Mouse (Mus musculus) heart, adult 2 months (tissue): ENCODE results near the gene Ttll8. TPM values are rescaled to one million over a fixed set of nuclear protein-coding genes. Genes with fewer than 3 reads are reported as not detected.

ENCODE experiments used
- DNase-seq, 2 experiments: peaks; one replicate each; pipeline ENCODE4 v3.0.0; 2021
- H3K27ac ChIP-seq: fragments of 200-600 bp; 2 replicates; pipeline ENCODE4 v1.8.1; 2022
- H3K27me3 ChIP-seq: fragments of 200-500 bp; 2 replicates; pipeline ENCODE4 v1.6.1; 2012; ENCODE audit warnings: mild to moderate bottlenecking, low read length, inconsistent platforms, mixed read lengths; ENCODE audit not compliant: control insufficient read depth, insufficient read depth
- H3K36me3 ChIP-seq: fragments of 200-500 bp; 2 replicates; pipeline ENCODE4 v1.6.1; 2012; ENCODE audit warnings: low read length, inconsistent platforms; ENCODE audit not compliant: control insufficient read depth, insufficient read depth
- H3K4me1 ChIP-seq: fragments of 200-500 bp; 2 replicates; pipeline ENCODE4 v1.6.1; 2011; ENCODE audit warnings: low read length; ENCODE audit not compliant: control insufficient read depth, insufficient read depth
- H3K4me3 ChIP-seq: fragments of 200-600 bp; 2 replicates; pipeline ENCODE4 v1.8.1; 2022
- H3K79me2 ChIP-seq: fragments of 200-500 bp; replicated peaks from 2 replicates; pipeline ENCODE4 v1.6.1; 2012; ENCODE audit warnings: mild to moderate bottlenecking, inconsistent platforms, low read length, moderate library complexity, mixed read lengths; ENCODE audit not compliant: control insufficient read depth, insufficient read depth
- H3K9ac ChIP-seq: fragments of 200-500 bp; 2 replicates; pipeline ENCODE4 v1.6.1; 2012; ENCODE audit warnings: low read depth, mild to moderate bottlenecking, control low read depth, inconsistent platforms, low read length, mixed read lengths
- CTCF ChIP-seq: fragments of 200-600 bp; IDR thresholded peaks from 2 replicates; pipeline ENCODE4 v1.8.1; 2022; ENCODE audit warnings: antibody characterized with exemption, mild to moderate bottlenecking, moderate library complexity
- EP300 ChIP-seq: fragments of 200-500 bp; IDR thresholded peaks from 2 replicates; pipeline ENCODE4 v1.6.1; 2011; ENCODE audit warnings: low read depth, low read length, control low read depth; ENCODE audit not compliant: insufficient read depth
- POLR2A ChIP-seq: fragments of 200-500 bp; IDR thresholded peaks from 2 replicates; pipeline ENCODE4 v1.6.1; 2011; ENCODE audit warnings: mild to moderate bottlenecking, low read depth, low read length, control low read depth; ENCODE audit not compliant: insufficient read depth
- WGBS: fragments of 180-500 bp; shearing (Covaris S2); methylation state at CpG from one replicate; pipeline ENCODE4 v1.1.7; 2018; 5-methylcytosine and 5-hydroxymethylcytosine counted together
- intact Hi-C: fragments of 180-260 bp; cut with DNase I; formaldehyde crosslinking; loops from one replicate; pipeline ENCODE4 v1.15.1; 2025
- long read RNA-seq: library from polyadenylated mRNA; stranded (forward); transcript quantifications from one replicate; pipeline ENCODE4 v2.0.0, GENCODE M21; 2021
- polyA plus RNA-seq: library from polyadenylated mRNA; depleted of rRNA; stranded (reverse); fragments of >200 nt; gene quantifications from 2 replicates; pipeline ENCODE4 v1.2.3, GENCODE M21; 2012; rRNA removed
- total RNA-seq, 2 experiments: library from RNA; stranded (reverse); gene quantifications; 2 replicates each; pipeline ENCODE4 v1.2.3; 2021

Gene Ttll8
- not detected for total RNA-seq
- 0.12 and 0.18 TPM in 2 replicates for polyA plus RNA-seq
- long read RNA-seq = 0 reads

DNA sequence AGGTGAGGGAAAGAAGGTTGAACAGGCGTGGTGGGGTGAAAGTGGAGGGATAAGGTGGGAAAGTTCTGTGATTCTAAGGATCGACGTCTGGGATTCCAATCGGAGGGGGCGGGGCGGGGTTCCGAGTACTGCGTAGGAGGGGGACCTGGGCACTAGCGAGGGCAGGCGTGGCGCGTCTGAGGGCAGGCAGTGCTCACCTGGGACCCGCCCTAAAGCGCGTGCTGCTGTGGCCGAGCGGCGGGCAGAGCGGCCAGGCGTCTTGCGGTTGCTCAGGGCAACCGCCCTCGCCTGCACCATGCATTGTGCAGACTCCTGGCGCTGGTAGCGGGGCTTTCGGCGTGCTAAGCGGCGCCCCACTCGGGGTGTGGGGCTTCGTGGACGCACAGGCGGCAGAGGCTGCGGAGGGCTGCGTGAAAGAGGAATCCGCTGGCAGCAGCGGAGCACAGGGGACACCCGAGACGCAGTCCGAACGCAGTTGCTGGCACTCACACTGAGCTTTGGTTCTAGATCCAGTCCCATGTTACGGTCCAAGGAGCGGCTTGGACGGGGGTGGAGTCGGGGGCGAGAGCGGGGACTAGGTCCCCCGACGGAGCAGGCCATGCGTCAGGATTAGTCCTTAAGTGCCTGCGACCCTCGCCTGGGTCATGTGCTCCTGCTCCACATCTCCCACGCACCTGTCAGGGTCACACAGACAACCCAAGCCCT, at the start of gene Ttll8:
Gene Ttll8, minus strand, starts transcription at position 51 of the 705 bp plus-strand sequence.
- H3K9ac ChIP-seq = no peak within 1 kb of the TSS
- DNase-seq = no peak
- H3K4me1 ChIP-seq = no peaks in the 10 kb centered on the region
- H3K4me3 ChIP-seq = peak within 1 kb of the TSS; percentile 33
- 6% methylated on average over 53 of the region's 53 CpGs for WGBS
- intact Hi-C loops = no loop called here
- TF ChIP-seq POLR2A (no peak), CTCF (no peak), EP300 (no peak)
- H3K36me3 ChIP-seq = no peaks in the 10 kb centered on the region
- H3K27ac ChIP-seq = no peak within 1 kb of the TSS
- H3K79me2 ChIP-seq = no peaks in the 10 kb centered on the region
- H3K27me3 ChIP-seq = peaks cover 4% of the 10 kb centered on the region; the same call in 1 of the 2 replicates

DNA sequence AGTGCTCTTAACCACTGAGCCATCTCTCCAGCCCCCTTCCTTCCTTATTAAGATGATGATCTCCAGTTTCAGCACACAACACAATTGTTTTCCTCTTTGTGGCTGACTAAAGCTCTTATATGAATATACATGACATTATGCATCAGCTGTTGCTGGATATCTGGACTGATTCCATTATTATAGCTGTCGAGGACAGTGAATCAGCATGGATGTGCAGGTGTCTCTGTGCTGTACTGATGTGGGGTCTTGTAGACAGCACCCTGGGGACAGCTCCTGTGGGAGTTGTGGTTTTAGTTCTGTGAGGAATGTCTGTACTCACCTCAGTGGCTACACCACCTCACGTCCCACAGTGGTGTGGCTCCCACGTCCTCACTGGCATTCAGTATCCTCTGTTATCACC, 47.0 kb upstream of the Ttll8 start:
- no peaks in the 10 kb centered on the region for H3K79me2 ChIP-seq
- H3K27me3 ChIP-seq = no peaks in the 10 kb centered on the region
- H3K36me3 ChIP-seq = no peaks in the 10 kb centered on the region
- 64% methylated on average over 3 of the region's 3 CpGs for WGBS
- no peak for DNase-seq
- TF ChIP-seq CTCF (no peak), POLR2A (no peak), EP300 (no peak)
- H3K27ac ChIP-seq = no peak overlapping the region
- intact Hi-C loops = no loop called here
- H3K9ac ChIP-seq = no peak overlapping the region
- H3K4me3 ChIP-seq = no peak overlapping the region
- no peaks in the 10 kb centered on the region for H3K4me1 ChIP-seq

DNA sequence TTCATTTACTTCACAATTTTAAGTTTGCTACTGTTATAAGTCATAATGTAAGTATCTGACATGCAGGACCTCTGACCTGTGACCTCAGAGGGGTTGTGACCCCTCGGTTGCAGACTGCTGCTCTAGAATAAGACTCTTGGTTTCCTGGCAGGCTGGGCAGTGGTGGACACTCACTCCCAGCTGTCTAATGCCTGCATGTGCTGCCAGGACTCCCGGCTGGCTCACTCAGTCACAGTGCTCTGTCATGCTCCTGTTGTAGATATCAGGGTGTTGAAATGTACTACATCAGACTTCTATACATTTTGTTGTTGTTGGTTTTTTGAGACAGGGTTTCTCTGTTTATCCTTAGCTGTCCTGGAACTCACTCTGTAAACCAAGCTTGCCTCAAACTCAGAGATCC, 46.1 kb upstream of the Ttll8 start:
- TF ChIP-seq CTCF (no peak), EP300 (no peak), POLR2A (no peak)
- no peak overlapping the region for H3K9ac ChIP-seq
- 49% methylated on average over 2 of the region's 2 CpGs for WGBS
- H3K27me3 ChIP-seq = no peaks in the 10 kb centered on the region
- H3K4me1 ChIP-seq = no peaks in the 10 kb centered on the region
- H3K4me3 ChIP-seq = no peak overlapping the region
- no peak for DNase-seq
- no peaks in the 10 kb centered on the region for H3K36me3 ChIP-seq
- no peak overlapping the region for H3K27ac ChIP-seq
- intact Hi-C loops = no loop called here
- no peaks in the 10 kb centered on the region for H3K79me2 ChIP-seq

DNA sequence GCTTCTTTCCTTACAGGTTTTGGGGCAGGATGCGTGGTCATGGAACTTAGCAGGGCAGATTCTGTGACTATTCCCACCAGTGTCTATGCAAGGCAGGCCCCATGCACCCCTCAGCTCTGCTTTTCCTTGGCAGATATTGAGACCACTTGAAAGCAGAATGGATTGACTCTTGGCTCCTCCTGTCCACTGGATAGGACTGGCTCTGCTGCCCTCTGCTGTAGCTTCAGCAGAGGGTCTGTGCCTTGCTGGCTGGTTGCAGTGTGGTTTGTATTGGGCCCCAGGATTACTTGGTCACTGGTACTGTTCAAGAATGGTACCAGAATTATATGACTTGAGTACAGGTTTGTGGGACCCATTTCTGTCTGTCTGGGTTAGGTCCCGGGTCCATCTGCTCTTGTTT, 44.9 kb upstream of the Ttll8 start:
- no peak overlapping the region for H3K27ac ChIP-seq
- no peaks in the 10 kb centered on the region for H3K27me3 ChIP-seq
- no peaks in the 10 kb centered on the region for H3K36me3 ChIP-seq
- no peaks in the 10 kb centered on the region for H3K79me2 ChIP-seq
- DNase-seq = no peak
- H3K9ac ChIP-seq = no peak overlapping the region
- peak; percentile 56 for TF ChIP-seq CTCF
- no peak for TF ChIP-seq POLR2A
- H3K4me3 ChIP-seq = no peak overlapping the region
- WGBS = 76% methylated on average over 2 of the region's 2 CpGs
- intact Hi-C loops = no loop called here
- H3K4me1 ChIP-seq = no peaks in the 10 kb centered on the region

DNA sequence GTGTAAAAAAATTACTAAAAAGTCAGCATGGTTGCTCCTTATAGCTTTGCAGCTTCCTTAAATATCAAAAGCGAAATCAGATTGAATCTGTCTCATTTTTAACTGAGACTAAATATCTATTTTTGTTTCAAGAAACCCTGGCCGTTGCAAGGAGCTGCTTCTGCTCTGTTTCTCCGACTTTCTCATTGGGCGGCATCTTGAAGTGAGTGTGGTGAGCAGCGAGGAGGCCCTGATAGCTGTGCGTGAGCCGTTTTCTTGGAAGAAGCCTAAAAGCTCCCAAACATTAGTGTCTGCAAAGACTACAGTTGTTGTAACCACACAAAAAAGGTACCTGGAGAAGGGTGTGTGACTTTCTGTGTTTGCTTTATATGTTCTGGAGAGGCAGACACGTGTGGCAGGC, 44.4 kb upstream of the Ttll8 start:
- no peaks in the 10 kb centered on the region for H3K27me3 ChIP-seq
- no peak overlapping the region for H3K4me3 ChIP-seq
- intact Hi-C loops = no loop called here
- H3K36me3 ChIP-seq = no peaks in the 10 kb centered on the region
- WGBS = 78% methylated on average over 8 of the region's 8 CpGs
- DNase-seq = no peak
- no peak for TF ChIP-seq CTCF
- no peak for TF ChIP-seq EP300
- TF ChIP-seq POLR2A = no peak
- H3K27ac ChIP-seq = no peak overlapping the region
- H3K9ac ChIP-seq = no peak overlapping the region
- H3K79me2 ChIP-seq = no peaks in the 10 kb centered on the region
- H3K4me1 ChIP-seq = no peaks in the 10 kb centered on the region

DNA sequence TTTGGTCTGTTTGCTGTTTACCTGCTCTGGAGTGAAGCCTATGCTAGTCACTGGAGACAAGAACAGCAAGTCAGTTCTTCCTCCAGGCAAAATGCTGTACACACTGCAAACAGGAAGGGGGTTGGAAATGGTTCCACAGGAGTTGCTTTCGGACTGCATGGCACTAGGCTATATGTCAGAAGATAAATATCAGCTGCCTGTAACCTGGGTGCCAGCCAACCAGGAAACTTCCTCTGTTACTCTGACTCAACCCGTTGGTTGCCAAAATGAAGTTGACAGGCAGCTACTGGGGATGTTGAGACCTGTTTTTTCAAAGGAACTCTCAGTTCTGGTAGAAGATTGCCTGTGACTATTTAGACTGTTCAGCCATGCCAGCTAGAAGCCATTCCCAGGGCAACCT, 35.0 kb upstream of the Ttll8 start:
- TF ChIP-seq EP300 = no peak
- TF ChIP-seq CTCF = no peak
- no peak for TF ChIP-seq POLR2A
- WGBS = 21% methylated on average over 2 of the region's 2 CpGs

More for the DNA sequence above, 35.0 kb upstream of the Ttll8 start:
- Histone ChIP-seq H3K27me3 (no peaks in the 10 kb centered on the region), H3K4me3 (no peak overlapping the region), H3K79me2 (no peaks in the 10 kb centered on the region), H3K4me1 (no peaks in the 10 kb centered on the region), H3K9ac (no peak overlapping the region), H3K27ac (no peak overlapping the region), H3K36me3 (no peaks in the 10 kb centered on the region)
- DNase-seq = no peak
- intact Hi-C loops = no loop called here
